Mouse (Mus musculus) small intestine, adult 2 months (tissue): ENCODE measurements around the gene Rad51b. TPM values are rescaled to one million over a fixed set of nuclear protein-coding genes. Genes with fewer than 3 reads are reported as not detected.

Experiments
- H3K27ac ChIP-seq: fragments of 200-500 bp; 2 replicates; pipeline ENCODE4 v1.5.1; 2012; ENCODE audit warnings: low read depth, low read length, control low read depth, inconsistent platforms; ENCODE audit not compliant: insufficient read depth
- H3K27me3 ChIP-seq: fragments of 200-500 bp; 2 replicates; pipeline ENCODE4 v1.6.1; 2012; ENCODE audit warnings: mild to moderate bottlenecking, moderate library complexity, low read length, inconsistent platforms; ENCODE audit not compliant: control insufficient read depth, insufficient read depth
- H3K36me3 ChIP-seq: fragments of 200-500 bp; 2 replicates; pipeline ENCODE4 v1.6.1; 2012; ENCODE audit warnings: mild to moderate bottlenecking, low read length, control low read depth, inconsistent platforms; ENCODE audit not compliant: control insufficient read depth, insufficient read depth
- H3K4me1 ChIP-seq: fragments of 200-500 bp; 2 replicates; pipeline ENCODE4 v1.6.1; 2012; ENCODE audit warnings: low read length, inconsistent platforms, mixed read lengths; ENCODE audit not compliant: control insufficient read depth, insufficient read depth, insufficient read length
- H3K4me3 ChIP-seq: fragments of 200-500 bp; 2 replicates; pipeline ENCODE4 v1.5.1; 2012; ENCODE audit warnings: low read depth, mild to moderate bottlenecking, control low read depth, inconsistent platforms, low read length, moderate library complexity
- CTCF ChIP-seq: fragments of 200-500 bp; IDR thresholded peaks from 2 replicates; pipeline ENCODE4 v1.5.1; 2012; ENCODE audit warnings: low read depth, mild to moderate bottlenecking, control low read depth, inconsistent platforms, low read length, moderate library complexity, mixed read lengths; ENCODE audit not compliant: insufficient replicate concordance, insufficient read length; ENCODE audit errors: extremely low read depth
- POLR2A ChIP-seq: fragments of 200-500 bp; IDR thresholded peaks from 2 replicates; pipeline ENCODE4 v1.6.1; 2012; ENCODE audit warnings: low read depth, mild to moderate bottlenecking, control low read depth, inconsistent platforms, low read length, moderate library complexity
- WGBS: fragments of 180-500 bp; shearing (Covaris S2); methylation state at CpG from one replicate; pipeline ENCODE4 v1.1.7; 2018; 5-methylcytosine and 5-hydroxymethylcytosine counted together
- polyA plus RNA-seq: library from polyadenylated mRNA; depleted of rRNA; stranded (reverse); fragments of >200 nt; gene quantifications from 2 replicates; pipeline ENCODE4 v1.2.3, GENCODE M21; 2012; rRNA removed

Gene Rad51b
- polyA plus RNA-seq = 0.14 and 0.46 TPM in 2 replicates

- Histone ChIP-seq H3K36me3 (peaks cover 5% of the 10 kb centered on the region), H3K27me3 (no peaks in the 10 kb centered on the region), H3K27ac (peak within 1 kb of the TSS; percentile 55), H3K4me3 (peak within 1 kb of the TSS; percentile 88), H3K4me1 (peaks cover 3% of the 10 kb centered on the region; the same call in 1 of the 2 replicates)
- TF ChIP-seq POLR2A = no peak
- TF ChIP-seq CTCF = no peak
- under 1% methylated on average over 21 of the region's 21 CpGs for WGBS
Observed at GRCm38 (mm10) chr12:79297121-79297576, at the start of gene Rad51b. Rad51b (plus strand) TSS chr12:79297282.

GRCm38 (mm10) chr12:79248110-79248509 lies 49.0 kb upstream of the Rad51b start:
- H3K27ac ChIP-seq = no peak overlapping the region
- no peak overlapping the region for H3K4me3 ChIP-seq
- 92% methylated on average over 3 of the region's 3 CpGs for WGBS

GRCm38 (mm10) chr12:79253294-79254053 lies 43.6 kb upstream of the Rad51b start:
- Histone ChIP-seq H3K27me3 (no peaks in the 10 kb centered on the region), H3K4me3 (no peak overlapping the region), H3K27ac (no peak overlapping the region), H3K4me1 (no peaks in the 10 kb centered on the region), H3K36me3 (peaks cover 52% of the 10 kb centered on the region)
- 92% methylated on average over 9 of the region's 9 CpGs for WGBS
- TF ChIP-seq CTCF (no peak), POLR2A (no peak)

More at GRCm38 (mm10) chr12:79248110-79248509, 49.0 kb upstream of the Rad51b start:
- H3K4me1 ChIP-seq = no peaks in the 10 kb centered on the region
- H3K36me3 ChIP-seq = peaks cover 69% of the 10 kb centered on the region
- TF ChIP-seq CTCF (no peak), POLR2A (no peak)
- no peaks in the 10 kb centered on the region for H3K27me3 ChIP-seq

- Histone ChIP-seq H3K27me3 (no peaks in the 10 kb centered on the region), H3K36me3 (peaks cover 44% of the 10 kb centered on the region), H3K4me3 (no peak overlapping the region), H3K27ac (no peak overlapping the region), H3K4me1 (no peaks in the 10 kb centered on the region)
- TF ChIP-seq CTCF = no peak
- TF ChIP-seq POLR2A = no peak
- 97% methylated on average over 10 of the region's 10 CpGs for WGBS
Observed at GRCm38 (mm10) chr12:79254975-79255374, 42.1 kb upstream of the Rad51b start.

- Histone ChIP-seq H3K4me1 (no peaks in the 10 kb centered on the region), H3K27me3 (no peaks in the 10 kb centered on the region), H3K4me3 (no peak overlapping the region), H3K27ac (no peak overlapping the region), H3K36me3 (peaks cover 53% of the 10 kb centered on the region)
- WGBS = 94% methylated on average over 2 of the region's 2 CpGs
- TF ChIP-seq CTCF = no peak
- TF ChIP-seq POLR2A = no peak
Observed at GRCm38 (mm10) chr12:79260154-79260553, 36.9 kb upstream of the Rad51b start.

GRCm38 (mm10) chr12:79261035-79261434 lies 36.0 kb upstream of the Rad51b start:
- H3K36me3 ChIP-seq = peaks cover 56% of the 10 kb centered on the region
- H3K27ac ChIP-seq = no peak overlapping the region
- WGBS = 50% methylated on average over 5 of the region's 5 CpGs
- peak; percentile 56; the same call in 1 of the 2 replicates for TF ChIP-seq CTCF
- no peak for TF ChIP-seq POLR2A
- no peak overlapping the region for H3K4me3 ChIP-seq
- no peaks in the 10 kb centered on the region for H3K27me3 ChIP-seq
- no peaks in the 10 kb centered on the region for H3K4me1 ChIP-seq

- TF ChIP-seq POLR2A (no peak), CTCF (no peak)
- Histone ChIP-seq H3K27ac (no peak overlapping the region), H3K27me3 (no peaks in the 10 kb centered on the region), H3K36me3 (peaks cover 77% of the 10 kb centered on the region), H3K4me3 (no peak overlapping the region), H3K4me1 (no peaks in the 10 kb centered on the region)
- WGBS = 84% methylated on average over 4 of the region's 4 CpGs
Observed at GRCm38 (mm10) chr12:79272604-79273003, 24.5 kb upstream of the Rad51b start.
